Mouse (Mus musculus) limb, embryonic 14.5 days (tissue): ENCODE data around the gene Gp5. TPM values are rescaled to one million over a fixed set of nuclear protein-coding genes. Genes with fewer than 3 reads are reported as not detected.

Experiments used
- ATAC-seq: fragments of 200-750 bp; cut with Nextera tagmentation; 2 replicates; pipeline ENCODE4 v1.8.0; 2017; ENCODE audit warnings: low read depth, moderate number of reproducible peaks, moderate TSS enrichment; ENCODE audit not compliant: low FRiP score
- DNase-seq: peaks from one replicate; pipeline ENCODE4 v3.0.0-alpha.2; 2015; ENCODE audit warnings: low spot score
- H3K27ac ChIP-seq: fragments of 300-500 bp; sonication (generic); replicated peaks from 2 replicates; pipeline ENCODE4 v1.5.1; 2014; ENCODE audit warnings: low read depth, mild to moderate bottlenecking, low read length, moderate library complexity, mixed read lengths
- H3K27me3 ChIP-seq: fragments of 300-500 bp; sonication (generic); 2 replicates; pipeline ENCODE4 v1.6.1; 2014; ENCODE audit warnings: low read length, mixed read lengths; ENCODE audit not compliant: control insufficient read depth, insufficient read depth
- H3K36me3 ChIP-seq: fragments of 300-500 bp; sonication (generic); 2 replicates; pipeline ENCODE4 v1.6.1; 2014; ENCODE audit warnings: mild to moderate bottlenecking, low read length, moderate library complexity, mixed read lengths; ENCODE audit not compliant: control insufficient read depth, insufficient read depth
- H3K4me1 ChIP-seq: fragments of 300-500 bp; sonication (generic); 2 replicates; pipeline ENCODE4 v1.6.1; 2014; ENCODE audit warnings: antibody characterized with exemption, low read length, mixed read lengths; ENCODE audit not compliant: control insufficient read depth, insufficient read depth
- H3K4me2 ChIP-seq: fragments of 300-500 bp; sonication (generic); replicated peaks from 2 replicates; pipeline ENCODE4 v1.6.1; 2014; ENCODE audit warnings: low read depth, mild to moderate bottlenecking, low read length, moderate library complexity; ENCODE audit not compliant: severe bottlenecking
- H3K4me3 ChIP-seq: fragments of 300-500 bp; sonication (generic); replicated peaks from 2 replicates; pipeline ENCODE4 v1.5.1; 2014; ENCODE audit warnings: low read length
- H3K9ac ChIP-seq: fragments of 300-500 bp; sonication (generic); 2 replicates; pipeline ENCODE4 v1.6.1; 2014; ENCODE audit warnings: mild to moderate bottlenecking, low read depth, low read length, moderate library complexity; ENCODE audit not compliant: severe bottlenecking
- H3K9me3 ChIP-seq: fragments of 300-500 bp; sonication (generic); 2 replicates; pipeline ENCODE4 v1.6.1; 2016; ENCODE audit warnings: low read length; ENCODE audit not compliant: control insufficient read depth
- POLR2A ChIP-seq: fragments of 200-500 bp; IDR thresholded peaks from 2 replicates; pipeline ENCODE4 v1.8.0; 2012; ENCODE audit warnings: inconsistent platforms, mild to moderate bottlenecking, moderate library complexity, borderline replicate concordance; ENCODE audit not compliant: insufficient read depth, insufficient read length; ENCODE audit errors: extremely low read depth
- WGBS: fragments of 180-500 bp; shearing (Covaris S2); extraction: QIAGEN DNeasy Blood & Tissue Kit; methylation state at CpG from one replicate; pipeline ENCODE4 v1.1.7; 2014; 5-methylcytosine and 5-hydroxymethylcytosine counted together
- polyA plus RNA-seq, 2 experiments: library from polyadenylated mRNA; depleted of rRNA in 1 of 2; stranded (reverse) in 1 of 2; unstranded in 1 of 2; fragments of >200 nt; fragmentation: Nextera tagmentation in 1 of 2; extraction: Ambion mirVana in 1 of 2; gene quantifications; 2 replicates each; pipeline versions ENCODE4 v1.2.1 to v1.2.3; 2012 to 2014

Gp5 gene
- polyA plus RNA-seq, 2 experiments = 0.67 to 0.72 TPM

- no peak overlapping the region for H3K9ac ChIP-seq
- no peak overlapping the region for H3K4me2 ChIP-seq
- no peak overlapping the region for H3K27ac ChIP-seq
- H3K36me3 ChIP-seq = no peaks in the 10 kb centered on the region
- H3K4me1 ChIP-seq = no peaks in the 10 kb centered on the region
- DNase-seq (no peak), ATAC-seq (no peak)
- TF ChIP-seq POLR2A = no peak
- no peaks in the 10 kb centered on the region for H3K27me3 ChIP-seq
- no peaks in the 10 kb centered on the region for H3K9me3 ChIP-seq
- no peak overlapping the region for H3K4me3 ChIP-seq
- WGBS = 84% methylated on average over 7 of the region's 7 CpGs
These were observed 52.1 kb downstream of the Gp5 start for GRCm38 (mm10) chr16:30258441-30258840.

GRCm38 (mm10) chr16:30257718-30258117 lies 52.9 kb downstream of the Gp5 start:
- no peaks in the 10 kb centered on the region for H3K27me3 ChIP-seq
- H3K4me1 ChIP-seq = no peaks in the 10 kb centered on the region
- TF ChIP-seq POLR2A = no peak
- no peaks in the 10 kb centered on the region for H3K9me3 ChIP-seq
- 78% methylated on average over 9 of the region's 9 CpGs for WGBS
- H3K4me3 ChIP-seq = no peak overlapping the region
- H3K9ac ChIP-seq = no peak overlapping the region
- ATAC-seq (no peak), DNase-seq (no peak)
- no peak overlapping the region for H3K4me2 ChIP-seq
- H3K27ac ChIP-seq = no peak overlapping the region
- no peaks in the 10 kb centered on the region for H3K36me3 ChIP-seq

Other genes with a start within 250 kb of the Gp5 start
- 143 and 188 TPM in 2 replicates for gene Hes1, start 246.4 kb downstream of the Gp5 start, polyA plus RNA-seq (2012; rRNA removed)
- 71.9 and 73.4 TPM in 2 replicates for gene Hes1, start 246.4 kb downstream of the Gp5 start, polyA plus RNA-seq (2014; fragmentation: Nextera tagmentation; extraction: Ambion mirVana)
- gene Cpn2, start 43.3 kb downstream of the Gp5 start, polyA plus RNA-seq (2012; rRNA removed) = not detected in 2 replicates
- not detected in 2 replicates for gene Cpn2, start 43.3 kb downstream of the Gp5 start, polyA plus RNA-seq (2014; fragmentation: Nextera tagmentation; extraction: Ambion mirVana)
- 1.4 and 1.6 TPM in 2 replicates for gene Lrrc15, start 27.5 kb downstream of the Gp5 start, polyA plus RNA-seq (2012; rRNA removed)
- 1.8 and 1.9 TPM in 2 replicates for gene Lrrc15, start 27.5 kb downstream of the Gp5 start, polyA plus RNA-seq (2014; fragmentation: Nextera tagmentation; extraction: Ambion mirVana)
- gene Atp13a3, start 95.2 kb upstream of the Gp5 start, polyA plus RNA-seq (2012; rRNA removed) = 31.8 and 36.8 TPM in 2 replicates
- gene Atp13a3, start 95.2 kb upstream of the Gp5 start, polyA plus RNA-seq (2014; fragmentation: Nextera tagmentation; extraction: Ambion mirVana) = 14.7 and 15.4 TPM in 2 replicates
- 39.4 and 45.2 TPM in 2 replicates for gene Tmem44, start 240.1 kb upstream of the Gp5 start, polyA plus RNA-seq (2012; rRNA removed)
- 16.9 and 24.5 TPM in 2 replicates for gene Tmem44, start 240.1 kb upstream of the Gp5 start, polyA plus RNA-seq (2014; fragmentation: Nextera tagmentation; extraction: Ambion mirVana)